Mouse (Mus musculus): ENCODE measurements at regions not wholly inside any gene's neighbourhood (a gene's known extent, or its start where the extent isn't known, plus 50 kb on each side); places are given as distances from the start of the nearest gene placed in this dataset.
A peak's percentile ranks its signal among the peaks of the same experiment; 100 is the strongest.

- DNase-seq (ENCODE audit: low spot score in 2 of 2), result no peak
These were observed 518.8 kb upstream of the Atp11b start for GRCm38 (mm10) chr3:35235066-35235465.

- no peak for DNase-seq (ENCODE audit: low spot score in 2 of 2)
These were observed 518.1 kb upstream of the Atp11b start for GRCm38 (mm10) chr3:35235772-35236171.

GRCm38 (mm10) chr3:35237342-35237741, 516.6 kb upstream of the Atp11b start:
- no peak for DNase-seq (ENCODE audit: low spot score in 2 of 2)

- DNase-seq (ENCODE audit: low spot score in 2 of 2), result no peak
These were observed 511.6 kb upstream of the Atp11b start for GRCm38 (mm10) chr3:35242349-35242748.

- no peak for DNase-seq (ENCODE audit: low spot score in 2 of 2)
These were observed 510.9 kb upstream of the Atp11b start for GRCm38 (mm10) chr3:35242871-35243529.

GRCm38 (mm10) chr3:35245003-35245402, 508.9 kb upstream of the Atp11b start:
- no peak for DNase-seq (ENCODE audit: low spot score in 2 of 2)

- no peak for DNase-seq (ENCODE audit: low spot score in 2 of 2)
These were observed 507.8 kb upstream of the Atp11b start for GRCm38 (mm10) chr3:35245946-35246665.

- no peak for DNase-seq (ENCODE audit: low spot score in 2 of 2)
These were observed 504.7 kb upstream of the Atp11b start for GRCm38 (mm10) chr3:35249160-35249559.

- no peak for DNase-seq (ENCODE audit: low spot score in 2 of 2)
These were observed 503.7 kb upstream of the Atp11b start for GRCm38 (mm10) chr3:35250092-35250749.

- DNase-seq (ENCODE audit: low spot score in 2 of 2), result no peak
These were observed 500.0 kb upstream of the Atp11b start for GRCm38 (mm10) chr3:35253861-35254260.

GRCm38 (mm10) chr3:35260936-35261335, 493.0 kb upstream of the Atp11b start:
- no peak for DNase-seq (ENCODE audit: low spot score in 2 of 2)

GRCm38 (mm10) chr3:35268949-35269348, 485.0 kb upstream of the Atp11b start:
- no peak for DNase-seq (ENCODE audit: low spot score in 2 of 2)

- DNase-seq (ENCODE audit: low spot score in 2 of 2), result no peak
These were observed 483.7 kb upstream of the Atp11b start for GRCm38 (mm10) chr3:35269977-35270880.

GRCm38 (mm10) chr3:35273546-35273945, 480.4 kb upstream of the Atp11b start:
- no peak for DNase-seq (ENCODE audit: low spot score in 2 of 2)

- no peak for DNase-seq (ENCODE audit: low spot score in 2 of 2)
These were observed 472.9 kb upstream of the Atp11b start for GRCm38 (mm10) chr3:35280981-35281380.

- no peak for DNase-seq (ENCODE audit: low spot score in 2 of 2)
These were observed 471.8 kb upstream of the Atp11b start for GRCm38 (mm10) chr3:35282106-35282505.

GRCm38 (mm10) chr3:35294771-35295170, 459.1 kb upstream of the Atp11b start:
- DNase-seq (ENCODE audit: low spot score in 2 of 2), result no peak

GRCm38 (mm10) chr3:35295746-35296145, 458.2 kb upstream of the Atp11b start:
- DNase-seq (ENCODE audit: low spot score in 2 of 2), result no peak

GRCm38 (mm10) chr3:35299036-35299435, 454.9 kb upstream of the Atp11b start:
- no peak for DNase-seq (ENCODE audit: low spot score in 2 of 2)

- peak in 1 of 2 experiments; percentile 24 for DNase-seq (ENCODE audit: low spot score in 2 of 2)
These were observed 447.9 kb upstream of the Atp11b start for GRCm38 (mm10) chr3:35306013-35306412.

- DNase-seq (ENCODE audit: low spot score in 2 of 2), result no peak
These were observed 439.7 kb upstream of the Atp11b start for GRCm38 (mm10) chr3:35314177-35314576.

- DNase-seq (ENCODE audit: low spot score in 2 of 2), result no peak
These were observed 438.7 kb upstream of the Atp11b start for GRCm38 (mm10) chr3:35315162-35315561.

All from thymus, postnatal 10 days (tissue).